Mouse (Mus musculus) MEL (cell line): ENCODE measurements around the gene Xpot.

Experiments
- NELFE ChIP-seq: IDR thresholded peaks from 2 replicates; pipeline ENCODE4 v1.6.1; 2011; ENCODE audit warnings: low read depth, low read length, improper control_type of control experiment
- ZNF384 ChIP-seq: IDR thresholded peaks from 2 replicates; pipeline ENCODE4 v1.6.1; 2012; ENCODE audit warnings: low read depth, mild to moderate bottlenecking, inconsistent platforms, low read length, improper control_type of control experiment

GRCm38 (mm10) chr10:121669103-121669502 lies 43.0 kb upstream of the Xpot start:
- TF ChIP-seq NELFE, result no peak
- no peak for TF ChIP-seq ZNF384
